Mouse (Mus musculus) heart, adult 2 months (tissue): ENCODE results near the gene Parm1. TPM values are rescaled to one million over a fixed set of nuclear protein-coding genes. Genes with fewer than 3 reads are reported as not detected.

ENCODE experiments used
- DNase-seq, 2 experiments: peaks; one replicate each; pipeline ENCODE4 v3.0.0; 2021
- H3K27ac ChIP-seq: fragments of 200-600 bp; 2 replicates; pipeline ENCODE4 v1.8.1; 2022
- H3K27me3 ChIP-seq: fragments of 200-500 bp; 2 replicates; pipeline ENCODE4 v1.6.1; 2012; ENCODE audit warnings: mild to moderate bottlenecking, low read length, inconsistent platforms, mixed read lengths; ENCODE audit not compliant: control insufficient read depth, insufficient read depth
- H3K36me3 ChIP-seq: fragments of 200-500 bp; 2 replicates; pipeline ENCODE4 v1.6.1; 2012; ENCODE audit warnings: low read length, inconsistent platforms; ENCODE audit not compliant: control insufficient read depth, insufficient read depth
- H3K4me1 ChIP-seq: fragments of 200-500 bp; 2 replicates; pipeline ENCODE4 v1.6.1; 2011; ENCODE audit warnings: low read length; ENCODE audit not compliant: control insufficient read depth, insufficient read depth
- H3K4me3 ChIP-seq: fragments of 200-600 bp; 2 replicates; pipeline ENCODE4 v1.8.1; 2022
- H3K79me2 ChIP-seq: fragments of 200-500 bp; replicated peaks from 2 replicates; pipeline ENCODE4 v1.6.1; 2012; ENCODE audit warnings: mild to moderate bottlenecking, inconsistent platforms, low read length, moderate library complexity, mixed read lengths; ENCODE audit not compliant: control insufficient read depth, insufficient read depth
- H3K9ac ChIP-seq: fragments of 200-500 bp; 2 replicates; pipeline ENCODE4 v1.6.1; 2012; ENCODE audit warnings: low read depth, mild to moderate bottlenecking, control low read depth, inconsistent platforms, low read length, mixed read lengths
- CTCF ChIP-seq: fragments of 200-600 bp; IDR thresholded peaks from 2 replicates; pipeline ENCODE4 v1.8.1; 2022; ENCODE audit warnings: antibody characterized with exemption, mild to moderate bottlenecking, moderate library complexity
- EP300 ChIP-seq: fragments of 200-500 bp; IDR thresholded peaks from 2 replicates; pipeline ENCODE4 v1.6.1; 2011; ENCODE audit warnings: low read depth, low read length, control low read depth; ENCODE audit not compliant: insufficient read depth
- POLR2A ChIP-seq: fragments of 200-500 bp; IDR thresholded peaks from 2 replicates; pipeline ENCODE4 v1.6.1; 2011; ENCODE audit warnings: mild to moderate bottlenecking, low read depth, low read length, control low read depth; ENCODE audit not compliant: insufficient read depth
- WGBS: fragments of 180-500 bp; shearing (Covaris S2); methylation state at CpG from one replicate; pipeline ENCODE4 v1.1.7; 2018; 5-methylcytosine and 5-hydroxymethylcytosine counted together
- intact Hi-C: fragments of 180-260 bp; cut with DNase I; formaldehyde crosslinking; loops from one replicate; pipeline ENCODE4 v1.15.1; 2025
- long read RNA-seq: library from polyadenylated mRNA; stranded (forward); transcript quantifications from one replicate; pipeline ENCODE4 v2.0.0, GENCODE M21; 2021
- polyA plus RNA-seq: library from polyadenylated mRNA; depleted of rRNA; stranded (reverse); fragments of >200 nt; gene quantifications from 2 replicates; pipeline ENCODE4 v1.2.3, GENCODE M21; 2012; rRNA removed
- total RNA-seq, 2 experiments: library from RNA; stranded (reverse); gene quantifications; 2 replicates each; pipeline ENCODE4 v1.2.3; 2021

The Parm1 gene
- total RNA-seq (10 to 100 TPM; 48.0 to 56.8 TPM), polyA plus RNA-seq (41.5 and 55.5 TPM in 2 replicates)
- long read RNA-seq, full-length matches to known transcripts = 10 of 32 reads
- long read RNA-seq, partial matches to known transcripts = 2 of 32 reads
- long read RNA-seq, other reads (novel, unspliced or antisense) = 20 of 32 reads

DNA sequence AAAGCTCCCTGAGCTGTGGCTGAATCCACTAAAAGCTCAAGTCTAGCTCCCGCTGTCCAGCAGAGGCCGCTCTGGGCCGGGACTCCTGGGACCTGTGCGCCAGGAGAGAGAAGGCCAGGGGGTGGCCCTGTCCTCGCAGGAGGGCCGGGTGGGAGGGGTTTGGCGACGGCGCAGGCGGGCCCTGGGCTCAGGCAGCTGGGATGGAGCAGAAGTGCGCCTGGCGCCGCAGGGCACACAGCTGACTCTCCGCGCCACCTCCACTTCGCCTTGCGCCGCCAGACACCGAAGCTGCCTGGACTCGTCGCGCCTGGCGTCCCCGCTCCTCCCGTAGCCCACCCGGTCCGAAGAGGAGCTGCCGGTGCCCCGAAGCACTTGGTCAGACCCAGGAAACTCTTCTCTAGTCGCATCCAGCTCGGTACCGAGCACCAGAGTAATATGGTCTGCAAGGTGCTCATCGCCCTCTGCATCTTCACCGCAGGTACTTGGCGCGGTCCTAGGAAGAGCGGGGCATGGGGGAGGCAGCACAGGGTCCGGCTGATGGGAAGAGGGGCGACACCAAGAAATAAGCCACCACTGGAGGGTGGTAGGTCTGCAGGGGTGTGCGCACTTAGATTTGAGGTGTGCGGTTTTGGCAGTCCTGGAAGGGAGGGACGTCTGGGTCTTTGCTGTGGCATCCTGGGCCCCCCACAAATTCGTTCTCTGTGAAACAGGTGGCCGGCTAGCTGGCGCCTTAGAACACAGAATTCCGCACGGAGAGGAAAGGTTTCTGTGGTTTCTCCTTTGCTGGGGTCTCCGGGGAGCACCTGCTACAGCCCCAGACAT, at the start of gene Parm1:
Gene Parm1 (plus strand): TSS at position 136 of the 822 bp plus-strand sequence.
- Histone ChIP-seq H3K4me3 (peak within 1 kb of the TSS; percentile 58), H3K4me1 (peaks cover 3% of the 10 kb centered on the region), H3K27me3 (no peaks in the 10 kb centered on the region), H3K79me2 (no peaks in the 10 kb centered on the region), H3K36me3 (no peaks in the 10 kb centered on the region), H3K27ac (peak within 1 kb of the TSS; percentile 50), H3K9ac (peak within 1 kb of the TSS; percentile 79)
- 2% methylated on average over 48 of the region's 48 CpGs for WGBS
- TF ChIP-seq EP300 (no peak), POLR2A (peak; percentile 69; the same call in 1 of the 2 replicates), CTCF (peak; percentile 73)
- DNase-seq = peak; percentile 82 to 85
- intact Hi-C loops = loop anchor here (1.0 to 5.0 kb wide), 4 partner anchors 60 to 434 kb away; no protein-coding TSS in a partner anchor

DNA sequence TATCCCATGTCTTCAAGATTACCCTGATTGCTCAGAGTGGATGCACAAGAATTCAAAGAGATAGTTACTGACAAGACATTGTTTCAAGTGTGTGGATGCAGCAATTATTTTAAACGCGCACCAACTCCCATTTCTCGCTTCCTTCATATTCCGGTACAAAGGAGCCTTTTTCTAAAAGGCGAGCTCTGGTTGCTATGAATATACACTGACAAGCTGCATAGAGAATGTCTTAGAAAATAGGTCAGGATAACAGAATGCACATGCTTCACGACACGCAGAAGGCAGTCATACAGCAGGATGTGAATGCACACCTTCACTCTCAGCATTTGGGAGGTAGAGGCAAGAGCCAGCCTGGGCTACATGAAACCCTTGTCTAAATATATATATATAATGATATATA, 42.2 kb upstream of the Parm1 start:
- Histone ChIP-seq H3K4me3 (no peak overlapping the region), H3K27me3 (no peaks in the 10 kb centered on the region), H3K9ac (no peak overlapping the region), H3K27ac (no peak overlapping the region), H3K36me3 (no peaks in the 10 kb centered on the region), H3K4me1 (no peaks in the 10 kb centered on the region), H3K79me2 (no peaks in the 10 kb centered on the region)
- 89% methylated on average over 7 of the region's 7 CpGs for WGBS
- intact Hi-C loops = no loop called here
- no peak for DNase-seq
- TF ChIP-seq CTCF (no peak), EP300 (no peak), POLR2A (no peak)

DNA sequence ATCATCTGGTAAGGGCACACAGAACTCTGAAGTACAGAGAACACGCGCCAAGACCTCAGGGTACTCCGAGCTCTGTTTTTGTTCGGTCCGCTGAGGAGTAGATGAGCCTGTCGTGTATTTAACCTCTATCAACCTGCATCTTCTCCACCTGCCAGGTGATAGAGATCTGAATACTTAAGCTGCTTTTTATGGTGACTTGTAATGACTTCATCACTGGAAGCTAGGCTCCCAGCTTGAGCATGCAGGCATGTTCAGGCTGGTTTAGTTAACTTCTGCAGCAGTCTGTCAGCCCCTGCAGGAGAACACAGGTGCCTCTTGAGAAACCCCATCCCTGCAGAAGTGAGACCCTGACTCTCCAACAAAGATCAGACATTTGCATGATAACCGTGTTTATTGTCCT, 40.6 kb upstream of the Parm1 start:
- no peaks in the 10 kb centered on the region for H3K79me2 ChIP-seq
- no peak for TF ChIP-seq EP300
- no peak for TF ChIP-seq CTCF
- no peak for TF ChIP-seq POLR2A
- no peak overlapping the region for H3K27ac ChIP-seq
- no peak for DNase-seq
- no peak overlapping the region for H3K9ac ChIP-seq
- no peaks in the 10 kb centered on the region for H3K4me1 ChIP-seq
- H3K27me3 ChIP-seq = no peaks in the 10 kb centered on the region
- no peak overlapping the region for H3K4me3 ChIP-seq
- no peaks in the 10 kb centered on the region for H3K36me3 ChIP-seq
- intact Hi-C loops = no loop called here
- 83% methylated on average over 7 of the region's 7 CpGs for WGBS

DNA sequence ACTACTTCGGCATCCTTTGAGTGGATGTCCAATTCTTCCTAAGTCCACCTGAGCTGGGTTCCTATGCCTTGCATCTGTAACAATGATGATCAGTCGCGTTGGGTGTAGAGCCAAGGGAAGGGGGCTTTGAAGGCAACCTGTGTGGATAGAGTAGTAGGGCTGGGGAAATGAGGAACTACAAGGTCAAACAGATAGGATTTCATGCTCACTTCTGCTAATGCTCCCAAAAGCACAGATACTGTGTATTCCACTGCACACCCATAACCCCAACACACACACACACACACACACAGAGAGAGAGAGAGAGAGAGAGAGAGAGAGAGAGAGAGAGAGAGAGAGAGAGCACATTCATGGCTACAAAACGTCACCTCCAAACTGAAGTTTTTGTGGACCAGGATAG, 38.7 kb upstream of the Parm1 start:
- WGBS = 90% methylated on average over 4 of the region's 4 CpGs
- Histone ChIP-seq H3K36me3 (no peaks in the 10 kb centered on the region), H3K27ac (no peak overlapping the region), H3K9ac (no peak overlapping the region), H3K4me3 (no peak overlapping the region), H3K79me2 (no peaks in the 10 kb centered on the region), H3K27me3 (no peaks in the 10 kb centered on the region), H3K4me1 (no peaks in the 10 kb centered on the region)
- intact Hi-C loops = no loop called here
- DNase-seq = no peak
- TF ChIP-seq EP300 (no peak), CTCF (no peak), POLR2A (no peak)

DNA sequence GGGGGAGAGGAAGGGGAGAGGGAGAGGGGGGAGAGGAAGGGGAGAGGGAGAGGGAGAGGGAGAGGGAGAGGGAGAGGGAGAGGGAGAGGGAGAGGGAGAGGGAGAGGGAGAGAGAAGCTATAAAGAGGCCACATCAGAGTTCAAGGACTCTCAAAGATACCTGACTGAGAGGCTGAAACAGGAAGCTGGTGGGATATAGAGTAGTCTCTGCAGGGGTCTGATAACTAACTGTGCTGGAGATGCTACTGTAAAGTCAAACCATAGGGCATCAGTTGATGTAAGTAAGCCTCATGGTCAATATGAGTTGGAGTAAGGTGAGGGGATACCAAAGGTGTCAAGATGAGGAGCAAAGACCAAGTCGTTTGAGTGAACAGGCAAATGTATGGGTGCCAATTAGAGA, 37.3 kb upstream of the Parm1 start:
- Histone ChIP-seq H3K79me2 (no peaks in the 10 kb centered on the region), H3K27me3 (no peaks in the 10 kb centered on the region), H3K4me1 (no peaks in the 10 kb centered on the region), H3K9ac (no peak overlapping the region), H3K4me3 (no peak overlapping the region), H3K36me3 (no peaks in the 10 kb centered on the region), H3K27ac (no peak overlapping the region)
- no peak for TF ChIP-seq EP300
- no peak for TF ChIP-seq POLR2A
- TF ChIP-seq CTCF = no peak
- WGBS = 58% methylated on average over 1 of the region's 1 CpGs
- intact Hi-C loops = no loop called here
- no peak for DNase-seq

DNA sequence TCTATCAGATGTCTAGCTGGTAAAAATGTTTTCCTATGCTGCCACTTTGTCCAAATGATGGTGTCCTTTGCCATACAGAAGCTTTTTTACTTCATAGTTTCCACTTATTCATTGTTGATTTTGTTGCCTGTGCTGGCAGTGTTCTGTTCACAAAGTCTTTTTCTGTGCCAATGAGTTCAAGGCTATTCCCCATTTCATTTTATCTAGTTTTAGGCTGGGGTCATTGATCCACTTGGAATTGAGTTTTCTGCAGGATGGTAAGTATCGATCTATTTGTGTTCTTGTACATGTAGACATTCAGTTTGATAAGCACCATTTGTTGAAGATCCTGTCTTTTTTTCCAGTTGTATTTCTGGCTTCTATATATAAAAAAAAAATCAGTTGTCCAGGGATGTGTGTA, 33.1 kb upstream of the Parm1 start:
- 89% methylated on average over 1 of the region's 1 CpGs for WGBS
- Histone ChIP-seq H3K4me1 (no peaks in the 10 kb centered on the region), H3K79me2 (no peaks in the 10 kb centered on the region), H3K36me3 (no peaks in the 10 kb centered on the region), H3K4me3 (no peak overlapping the region), H3K27me3 (no peaks in the 10 kb centered on the region), H3K9ac (no peak overlapping the region), H3K27ac (no peak overlapping the region)
- no peak for TF ChIP-seq CTCF
- intact Hi-C loops = no loop called here
- no peak for DNase-seq
